Mouse (Mus musculus): ENCODE measurements at regions not wholly inside any gene's neighbourhood (a gene's known extent, or its start where the extent isn't known, plus 50 kb on each side); places are given as distances from the start of the nearest gene placed in this dataset.

DNA sequence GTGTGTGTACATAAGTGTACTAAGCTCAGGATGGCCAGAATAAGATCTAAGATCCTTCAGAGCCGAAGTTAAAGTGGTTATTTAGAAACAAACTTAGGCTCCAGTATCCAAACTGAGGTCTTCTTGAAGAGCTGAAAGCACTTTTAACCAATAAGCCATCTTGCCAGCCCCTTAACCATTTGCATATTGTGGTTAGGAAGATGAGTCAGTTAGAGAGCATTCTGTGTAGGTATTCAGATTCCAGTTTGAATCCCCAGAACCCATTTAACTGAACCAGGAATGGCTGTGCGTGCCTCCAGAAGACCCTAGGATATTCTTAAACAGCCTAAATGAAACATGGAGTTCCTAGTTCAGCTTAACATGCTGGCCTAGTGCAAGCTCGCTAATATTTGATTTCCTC lies 471.6 kb downstream of the Ptprc start:
- Histone ChIP-seq H3K27me3 (ENCODE audit: control insufficient read depth, insufficient read depth, low read depth, low read length) (no peaks in the 10 kb centered on the region), H3K4me2 (ENCODE audit: low read length) (no peak overlapping the region), H3K4me1 (ENCODE audit: control insufficient read depth, insufficient read depth, low read length) (no peaks in the 10 kb centered on the region), H3K9ac (ENCODE audit: low read depth, low read length) (no peak overlapping the region), H3K27ac (ENCODE audit: low read length) (no peak overlapping the region), H3K4me3 (ENCODE audit: low read depth, low read length) (no peak overlapping the region), H3K9me3 (replicated peaks; ENCODE audit: control insufficient read depth, low read length, poor library complexity, severe bottlenecking) (no peaks in the 10 kb centered on the region), H3K36me3 (ENCODE audit: control insufficient read depth, insufficient read depth, low read length) (no peaks in the 10 kb centered on the region)
- 80% methylated on average over 3 of the region's 3 CpGs for WGBS
- ATAC-seq: no peak

DNA sequence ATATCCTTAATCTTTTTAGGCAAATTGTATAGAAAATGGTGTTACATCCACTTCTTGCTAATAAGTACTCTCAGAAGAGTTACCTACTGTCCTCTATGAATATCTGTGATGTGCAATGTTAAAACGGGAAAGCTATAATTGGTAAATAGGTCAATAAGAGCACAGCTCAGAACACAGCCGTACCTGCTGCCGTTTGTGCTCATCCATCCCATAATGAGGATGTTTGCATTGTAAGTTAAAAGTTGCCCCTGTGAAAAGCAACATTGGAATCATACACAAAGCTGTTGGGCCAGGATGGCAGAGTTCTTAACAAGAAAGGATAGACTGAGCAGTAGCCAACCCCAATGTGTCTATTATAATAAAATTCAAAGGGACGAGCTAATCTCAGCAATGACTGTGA lies 476.6 kb downstream of the Ptprc start:
- Histone ChIP-seq H3K36me3 (ENCODE audit: control insufficient read depth, insufficient read depth, low read length) (no peaks in the 10 kb centered on the region), H3K4me3 (ENCODE audit: low read depth, low read length) (no peak overlapping the region), H3K27ac (ENCODE audit: low read length) (no peak overlapping the region), H3K4me2 (ENCODE audit: low read length) (no peak overlapping the region), H3K4me1 (ENCODE audit: control insufficient read depth, insufficient read depth, low read length) (peaks cover 10% of the 10 kb centered on the region), H3K9ac (ENCODE audit: low read depth, low read length) (no peak overlapping the region), H3K27me3 (ENCODE audit: control insufficient read depth, insufficient read depth, low read depth, low read length) (no peaks in the 10 kb centered on the region), H3K9me3 (replicated peaks; ENCODE audit: control insufficient read depth, low read length, poor library complexity, severe bottlenecking) (no peaks in the 10 kb centered on the region)
- ATAC-seq: no peak
- 80% methylated on average over 4 of the region's 4 CpGs for WGBS

DNA sequence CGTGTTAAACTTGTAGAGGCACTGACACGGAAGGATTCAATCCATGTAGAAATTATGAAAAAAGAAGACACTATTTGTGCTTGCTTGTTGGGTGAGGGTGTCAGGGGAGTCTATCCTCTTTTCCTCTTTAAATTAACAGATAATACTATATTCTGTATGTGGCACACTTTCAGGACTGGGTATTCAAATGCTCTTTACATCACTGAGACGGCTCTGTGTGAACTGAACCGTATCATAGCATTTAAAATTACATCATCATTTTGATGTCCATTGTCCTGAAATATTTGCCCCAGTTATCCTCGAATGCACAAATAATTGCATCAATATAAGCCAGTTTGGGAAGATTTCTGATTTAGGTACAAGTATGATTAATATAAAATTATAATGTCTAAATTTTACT lies 478.2 kb downstream of the Ptprc start:
- ATAC-seq: no peak; the same call in 1 of the 2 replicates
- no peaks in the 10 kb centered on the region for H3K9me3 ChIP-seq (replicated peaks; ENCODE audit: control insufficient read depth, low read length, poor library complexity, severe bottlenecking)
- H3K9ac ChIP-seq (ENCODE audit: low read depth, low read length): no peak overlapping the region
- no peaks in the 10 kb centered on the region for H3K27me3 ChIP-seq (ENCODE audit: control insufficient read depth, insufficient read depth, low read depth, low read length)
- WGBS: 25% methylated on average over 5 of the region's 5 CpGs
- no peaks in the 10 kb centered on the region for H3K36me3 ChIP-seq (ENCODE audit: control insufficient read depth, insufficient read depth, low read length)
- peak overlapping the region; percentile 38; the same call in 1 of the 2 replicates for H3K27ac ChIP-seq (ENCODE audit: low read length)
- peak overlapping the region; percentile 26; the same call in 1 of the 2 replicates for H3K4me2 ChIP-seq (ENCODE audit: low read length)
- H3K4me1 ChIP-seq (ENCODE audit: control insufficient read depth, insufficient read depth, low read length): peaks cover 10% of the 10 kb centered on the region
- H3K4me3 ChIP-seq (ENCODE audit: low read depth, low read length): no peak overlapping the region

DNA sequence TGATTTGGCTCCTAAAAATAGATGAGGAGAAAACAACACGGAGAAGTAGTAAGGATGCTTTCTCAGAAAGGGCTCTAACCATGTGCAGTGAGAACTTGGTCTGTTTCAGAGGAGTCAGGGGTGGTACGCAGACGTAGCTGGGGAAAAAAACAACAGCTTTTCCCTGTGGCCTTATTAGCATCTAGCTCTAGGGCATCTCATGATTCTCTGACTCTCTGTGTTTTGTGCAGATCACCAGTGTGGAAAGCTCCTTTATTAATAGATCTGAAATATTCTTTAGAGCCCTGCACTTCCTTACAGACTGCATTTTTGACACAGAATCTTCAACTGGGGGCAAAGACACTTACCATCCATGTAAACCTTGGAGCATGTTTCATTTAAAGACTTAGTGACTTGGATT lies 478.7 kb downstream of the Ptprc start:
- H3K4me1 ChIP-seq (ENCODE audit: control insufficient read depth, insufficient read depth, low read length): peaks cover 10% of the 10 kb centered on the region
- H3K9ac ChIP-seq (ENCODE audit: low read depth, low read length): no peak overlapping the region
- WGBS: 15% methylated on average over 3 of the region's 3 CpGs
- H3K27me3 ChIP-seq (ENCODE audit: control insufficient read depth, insufficient read depth, low read depth, low read length): no peaks in the 10 kb centered on the region
- peak overlapping the region; percentile 26; the same call in 1 of the 2 replicates for H3K4me2 ChIP-seq (ENCODE audit: low read length)
- no peaks in the 10 kb centered on the region for H3K36me3 ChIP-seq (ENCODE audit: control insufficient read depth, insufficient read depth, low read length)
- peak; percentile 51; the same call in 1 of the 2 replicates for ATAC-seq
- no peak overlapping the region for H3K4me3 ChIP-seq (ENCODE audit: low read depth, low read length)
- H3K27ac ChIP-seq (ENCODE audit: low read length): peak overlapping the region; percentile 38
- no peaks in the 10 kb centered on the region for H3K9me3 ChIP-seq (replicated peaks; ENCODE audit: control insufficient read depth, low read length, poor library complexity, severe bottlenecking)

DNA sequence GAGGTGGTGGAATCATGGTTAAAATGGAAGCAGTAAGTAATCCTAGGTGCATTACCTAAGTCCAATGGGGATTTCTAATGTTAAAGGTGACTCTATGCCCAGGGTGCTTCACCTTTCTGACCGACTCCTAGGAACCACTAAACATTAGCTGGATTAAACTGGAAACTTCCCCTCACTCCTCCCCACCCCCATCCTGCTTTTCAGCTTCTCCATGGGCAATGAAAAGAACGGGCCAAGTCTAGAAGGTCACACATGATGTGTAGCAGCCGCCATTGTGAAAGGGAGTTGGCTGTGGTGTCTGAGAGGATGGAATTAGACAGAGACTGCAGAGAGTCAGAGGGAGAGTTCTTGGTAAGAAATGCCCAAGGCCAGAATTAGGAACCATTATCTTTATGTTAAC lies 479.8 kb downstream of the Ptprc start:
- ATAC-seq: no peak
- H3K9me3 ChIP-seq (replicated peaks; ENCODE audit: control insufficient read depth, low read length, poor library complexity, severe bottlenecking): no peaks in the 10 kb centered on the region
- no peak overlapping the region for H3K4me2 ChIP-seq (ENCODE audit: low read length)
- no peaks in the 10 kb centered on the region for H3K27me3 ChIP-seq (ENCODE audit: control insufficient read depth, insufficient read depth, low read depth, low read length)
- WGBS: 51% methylated on average over 3 of the region's 3 CpGs
- H3K36me3 ChIP-seq (ENCODE audit: control insufficient read depth, insufficient read depth, low read length): no peaks in the 10 kb centered on the region
- no peak overlapping the region for H3K27ac ChIP-seq (ENCODE audit: low read length)
- H3K4me1 ChIP-seq (ENCODE audit: control insufficient read depth, insufficient read depth, low read length): peaks cover 10% of the 10 kb centered on the region
- H3K9ac ChIP-seq (ENCODE audit: low read depth, low read length): no peak overlapping the region
- no peak overlapping the region for H3K4me3 ChIP-seq (ENCODE audit: low read depth, low read length)

DNA sequence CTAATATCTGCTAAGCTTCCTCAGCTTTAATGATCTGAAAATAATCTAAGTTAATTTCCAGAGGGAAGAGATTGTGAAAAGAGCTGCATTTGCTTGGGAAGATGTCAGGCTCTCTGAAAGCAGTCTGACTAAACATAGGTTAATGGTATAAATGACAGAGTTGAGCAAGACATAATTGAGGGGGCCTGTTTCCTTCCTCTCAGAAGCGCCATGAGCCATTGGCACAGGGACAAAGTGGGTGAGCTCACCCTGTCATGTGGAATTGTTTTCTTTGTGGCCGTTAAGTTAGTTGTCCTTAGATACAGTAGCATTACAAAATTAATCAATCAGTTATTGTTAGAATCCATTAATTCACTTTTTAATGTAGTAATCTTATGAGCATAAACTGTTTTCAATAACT lies 483.0 kb downstream of the Ptprc start:
- no peaks in the 10 kb centered on the region for H3K36me3 ChIP-seq (ENCODE audit: control insufficient read depth, insufficient read depth, low read length)
- H3K4me1 ChIP-seq (ENCODE audit: control insufficient read depth, insufficient read depth, low read length): peaks cover 10% of the 10 kb centered on the region
- H3K4me2 ChIP-seq (ENCODE audit: low read length): no peak overlapping the region
- WGBS: 65% methylated on average over 2 of the region's 2 CpGs
- no peaks in the 10 kb centered on the region for H3K27me3 ChIP-seq (ENCODE audit: control insufficient read depth, insufficient read depth, low read depth, low read length)
- H3K9me3 ChIP-seq (replicated peaks; ENCODE audit: control insufficient read depth, low read length, poor library complexity, severe bottlenecking): no peaks in the 10 kb centered on the region
- ATAC-seq: no peak
- no peak overlapping the region for H3K4me3 ChIP-seq (ENCODE audit: low read depth, low read length)
- H3K9ac ChIP-seq (ENCODE audit: low read depth, low read length): no peak overlapping the region
- no peak overlapping the region for H3K27ac ChIP-seq (ENCODE audit: low read length)

DNA sequence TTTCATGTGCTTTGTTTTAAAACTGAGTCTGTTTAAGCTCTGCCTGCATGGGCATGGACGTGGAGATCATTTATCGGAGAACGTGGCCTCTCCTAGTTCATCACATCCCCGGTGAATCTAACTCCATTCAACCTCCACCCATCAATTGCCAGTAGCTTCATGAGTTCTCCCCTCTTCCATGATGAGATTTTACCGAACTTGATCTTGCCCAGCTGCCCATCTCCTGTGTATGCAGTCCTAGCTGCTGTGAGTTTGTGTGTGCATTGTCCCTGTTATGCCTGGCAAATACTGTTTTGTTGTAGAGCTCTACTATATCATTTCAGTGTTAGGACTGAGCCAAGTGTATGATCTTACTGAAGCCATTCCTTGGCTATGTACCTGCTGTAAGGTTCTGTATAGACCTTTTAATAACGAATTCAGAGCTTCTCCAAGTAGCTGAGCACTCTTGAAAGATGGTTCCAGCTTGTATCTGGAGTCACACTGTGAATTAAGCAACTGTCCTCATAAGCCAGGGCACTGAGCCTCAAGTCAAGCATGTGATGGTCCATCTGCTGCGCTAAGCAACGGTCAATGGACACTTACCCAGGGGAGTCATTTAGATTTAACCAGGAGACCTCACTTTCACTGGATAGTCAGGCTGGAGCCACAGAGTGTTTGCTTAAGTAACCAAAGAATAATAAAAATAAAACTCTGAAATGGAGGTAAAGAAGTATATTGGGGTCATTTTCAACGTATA lies 484.5 kb downstream of the Ptprc start:
- 90% methylated on average over 9 of the region's 9 CpGs for WGBS

DNA sequence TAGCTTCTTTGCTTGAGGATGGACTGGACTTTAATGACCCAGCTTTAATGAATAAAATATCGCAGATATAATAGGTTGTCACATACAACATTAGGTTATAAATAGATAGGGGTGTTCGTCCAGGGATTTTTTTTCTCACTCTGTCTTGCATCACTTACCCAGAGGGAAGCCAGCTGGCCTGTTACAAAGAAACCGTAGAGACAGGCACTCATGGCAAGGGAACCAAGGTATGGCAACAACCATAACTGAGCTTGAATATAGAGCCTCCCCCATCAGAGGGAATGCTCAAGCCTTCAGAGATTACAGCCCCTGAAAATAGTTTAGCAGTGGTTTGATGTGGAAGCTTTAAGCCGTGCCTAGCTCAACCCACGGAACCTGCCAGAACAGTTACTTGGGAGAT lies 504.9 kb downstream of the Ptprc start:
- ATAC-seq: no peak
- H3K4me2 ChIP-seq (ENCODE audit: low read length): no peak overlapping the region
- 84% methylated on average over 5 of the region's 5 CpGs for WGBS
- no peaks in the 10 kb centered on the region for H3K9me3 ChIP-seq (replicated peaks; ENCODE audit: control insufficient read depth, low read length, poor library complexity, severe bottlenecking)
- H3K9ac ChIP-seq (ENCODE audit: low read depth, low read length): no peak overlapping the region
- no peaks in the 10 kb centered on the region for H3K4me1 ChIP-seq (ENCODE audit: control insufficient read depth, insufficient read depth, low read length)
- no peak overlapping the region for H3K27ac ChIP-seq (ENCODE audit: low read length)
- H3K4me3 ChIP-seq (ENCODE audit: low read depth, low read length): no peak overlapping the region
- no peaks in the 10 kb centered on the region for H3K27me3 ChIP-seq (ENCODE audit: control insufficient read depth, insufficient read depth, low read depth, low read length)
- H3K36me3 ChIP-seq (ENCODE audit: control insufficient read depth, insufficient read depth, low read length): no peaks in the 10 kb centered on the region

More for the DNA sequence above, 484.5 kb downstream of the Ptprc start:
- no peak for ATAC-seq
- no peak overlapping the region for H3K9ac ChIP-seq (ENCODE audit: low read depth, low read length)
- H3K4me3 ChIP-seq (ENCODE audit: low read depth, low read length): no peak overlapping the region
- H3K36me3 ChIP-seq (ENCODE audit: control insufficient read depth, insufficient read depth, low read length): no peaks in the 10 kb centered on the region
- H3K4me1 ChIP-seq (ENCODE audit: control insufficient read depth, insufficient read depth, low read length): no peaks in the 10 kb centered on the region; the same call in 1 of the 2 replicates
- H3K27ac ChIP-seq (ENCODE audit: low read length): no peak overlapping the region
- no peak overlapping the region for H3K4me2 ChIP-seq (ENCODE audit: low read length)
- no peaks in the 10 kb centered on the region for H3K27me3 ChIP-seq (ENCODE audit: control insufficient read depth, insufficient read depth, low read depth, low read length)
- H3K9me3 ChIP-seq (replicated peaks; ENCODE audit: control insufficient read depth, low read length, poor library complexity, severe bottlenecking): no peaks in the 10 kb centered on the region

DNA sequence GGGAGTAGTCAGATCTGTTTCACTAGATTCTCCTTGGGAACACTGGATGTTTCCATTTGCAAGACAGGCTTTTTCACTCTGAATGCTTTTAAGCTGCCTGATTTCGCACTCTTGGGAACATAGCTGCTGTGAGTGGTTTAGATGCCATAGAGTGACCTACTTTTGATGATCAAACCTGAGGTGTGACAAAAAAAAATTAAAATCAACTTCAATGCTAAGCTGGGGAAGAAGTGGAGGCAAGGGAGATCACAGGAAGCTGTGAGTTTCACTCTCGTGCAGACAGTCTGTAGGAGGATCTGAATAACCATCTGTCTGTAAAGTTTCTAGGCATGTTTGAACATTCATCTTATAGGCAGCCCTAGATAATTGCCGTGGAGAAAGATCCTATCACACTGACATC lies 505.7 kb downstream of the Ptprc start:
- no peak overlapping the region for H3K4me2 ChIP-seq (ENCODE audit: low read length)
- no peaks in the 10 kb centered on the region for H3K9me3 ChIP-seq (replicated peaks; ENCODE audit: control insufficient read depth, low read length, poor library complexity, severe bottlenecking)
- WGBS: 73% methylated on average over 3 of the region's 3 CpGs

More for the DNA sequence above, 505.7 kb downstream of the Ptprc start:
- Histone ChIP-seq H3K36me3 (ENCODE audit: control insufficient read depth, insufficient read depth, low read length) (no peaks in the 10 kb centered on the region), H3K9ac (ENCODE audit: low read depth, low read length) (no peak overlapping the region), H3K27me3 (ENCODE audit: control insufficient read depth, insufficient read depth, low read depth, low read length) (no peaks in the 10 kb centered on the region), H3K4me3 (ENCODE audit: low read depth, low read length) (no peak overlapping the region), H3K4me1 (ENCODE audit: control insufficient read depth, insufficient read depth, low read length) (no peaks in the 10 kb centered on the region), H3K27ac (ENCODE audit: low read length) (no peak overlapping the region)
- no peak for ATAC-seq
